In genomic region chr5:116476006-116476405, GRCm38 (mm10) we compare ENCODE assay signal across 11 mouse cellular contexts. TPM values are rescaled to one million over a fixed set of nuclear protein-coding genes. Genes with fewer than 3 reads are reported as not detected.
DNase-seq lines count a peak whose midpoint lies in the region; ATAC-seq and TF ChIP-seq lines count a peak whose summit lies in the region.
"Had no signal": no experiment of that assay in that cellular context is flagged by ENCODE, and none has a peak within 500 bp of the region (broad histone marks: within the 10 kb centered on the region; RNA-seq: fewer than 3 reads in every experiment).

No protein-coding gene starts in this region.

- peak; percentile 70 for TF ChIP-seq CTCF in cerebellum, adult 2 months (IDR thresholded peaks at IDR 0.05; ENCODE audit: borderline replicate concordance, insufficient read depth, low read depth, low read length)
- peak; percentile 78 for TF ChIP-seq CTCF in liver, adult 2 months (IDR thresholded peaks at IDR 0.05; ENCODE audit: low read depth, low read length)

- no peaks in the 10 kb centered on the region for H3K27me3 ChIP-seq in cerebellum, adult 2 months (ENCODE audit: control insufficient read depth, insufficient read depth, low read length)
- H3K27me3 ChIP-seq in liver, adult 2 months (ENCODE audit: control insufficient read depth, insufficient read depth, low read length), result no peaks in the 10 kb centered on the region
- 0 out of 2 replicates have a peak, but pooled peaks cover 2% of the 10 kb centered on the region for H3K27me3 ChIP-seq in liver, embryonic 12.5 days (replicated peaks)
- H3K27me3 ChIP-seq in hindbrain, embryonic 13.5 days, result no peaks in the 10 kb centered on the region
- no peaks in the 10 kb centered on the region for H3K27me3 ChIP-seq in midbrain, embryonic 12.5 days
- H3K27me3 ChIP-seq: CH12.LX; neural tube, embryonic 13.5 days had no signal

- no peaks in the 10 kb centered on the region for H3K9me3 ChIP-seq in liver, embryonic 12.5 days (replicated peaks)
- H3K9me3 ChIP-seq in hindbrain, embryonic 13.5 days, result no peaks in the 10 kb centered on the region
- no peaks in the 10 kb centered on the region for H3K9me3 ChIP-seq in midbrain, embryonic 12.5 days
- H3K9me3 ChIP-seq: heart, embryonic 13.5 days; neural tube, embryonic 13.5 days had no signal

- no peaks in the 10 kb centered on the region for H3K79me2 ChIP-seq in liver, adult 2 months (ENCODE audit: control insufficient read depth, insufficient read depth, low read length)

- no peak overlapping the region for H3K27ac ChIP-seq in cerebellum, adult 2 months (ENCODE audit: insufficient read depth, low read length)
- no peak overlapping the region for H3K27ac ChIP-seq in liver, adult 2 months (replicated peaks; ENCODE audit: insufficient read depth, low read depth, low read length)
- no peak overlapping the region for H3K27ac ChIP-seq in liver, embryonic 12.5 days
- no peak overlapping the region for H3K27ac ChIP-seq in hindbrain, embryonic 13.5 days
- no peak overlapping the region for H3K27ac ChIP-seq in midbrain, embryonic 12.5 days (replicated peaks)
- H3K27ac ChIP-seq: heart, embryonic 13.5 days; neural tube, embryonic 13.5 days had no signal

- no peak for TF ChIP-seq POLR2A in cerebellum, adult 2 months (IDR thresholded peaks at IDR 0.05; ENCODE audit: borderline replicate concordance, insufficient read depth, low read length)
- no peak for TF ChIP-seq POLR2A in liver, adult 2 months (IDR thresholded peaks at IDR 0.05; ENCODE audit: extremely low read depth, insufficient read depth, low read length)

- no peak for ATAC-seq in liver, embryonic 12.5 days
- ATAC-seq in hindbrain, embryonic 13.5 days (ENCODE audit: low FRiP score), result 0 out of 2 replicates have a peak, but pooled peaks have one; percentile 46
- ATAC-seq in midbrain, embryonic 12.5 days (ENCODE audit: low FRiP score, low read depth), result peak; percentile 41; the same call in 1 of the 2 replicates

- H3K4me2 ChIP-seq in liver, embryonic 12.5 days, result no peak overlapping the region
- no peak overlapping the region for H3K4me2 ChIP-seq in hindbrain, embryonic 13.5 days
- H3K4me2 ChIP-seq in midbrain, embryonic 12.5 days (replicated peaks), result no peak overlapping the region
- H3K4me2 ChIP-seq: heart, embryonic 13.5 days; neural tube, embryonic 13.5 days had no signal

- 26% methylated on average over 15 of the region's 15 CpGs for WGBS in cerebellum, adult 2 months
- WGBS in liver, adult 2 months, result 10% methylated on average over 15 of the region's 15 CpGs
- WGBS in liver, embryonic 12.5 days (ENCODE audit: insufficient replicate concordance), result 9% methylated on average over 15 of the region's 15 CpGs
- 17% methylated on average over 15 of the region's 15 CpGs for WGBS in hindbrain, embryonic 13.5 days
- WGBS in midbrain, embryonic 12.5 days, result 11% methylated on average over 15 of the region's 15 CpGs

- no peaks in the 10 kb centered on the region for H3K36me3 ChIP-seq in liver, adult 2 months (ENCODE audit: control insufficient read depth, insufficient read depth, low read length)
- H3K36me3 ChIP-seq in liver, embryonic 12.5 days, result no peaks in the 10 kb centered on the region
- peaks cover 32% of the 10 kb centered on the region for H3K36me3 ChIP-seq in hindbrain, embryonic 13.5 days
- peaks cover 31% of the 10 kb centered on the region for H3K36me3 ChIP-seq in midbrain, embryonic 12.5 days
- H3K36me3 ChIP-seq: heart, embryonic 13.5 days had no signal

- no peak overlapping the region for H3K4me3 ChIP-seq in cerebellum, adult 2 months (replicated peaks; ENCODE audit: insufficient read depth, low read depth, low read length)
- no peak overlapping the region for H3K4me3 ChIP-seq in liver, adult 2 months (ENCODE audit: insufficient read depth, low read depth, low read length)
- no peak overlapping the region for H3K4me3 ChIP-seq in liver, embryonic 12.5 days
- no peak overlapping the region for H3K4me3 ChIP-seq in hindbrain, embryonic 13.5 days
- no peak overlapping the region for H3K4me3 ChIP-seq in midbrain, embryonic 12.5 days
- H3K4me3 ChIP-seq: heart, embryonic 13.5 days; neural tube, embryonic 13.5 days had no signal

- no peak overlapping the region for H3K9ac ChIP-seq in liver, adult 2 months (ENCODE audit: low read depth, low read length)
- H3K9ac ChIP-seq in liver, embryonic 12.5 days, result no peak overlapping the region
- no peak overlapping the region for H3K9ac ChIP-seq in hindbrain, embryonic 13.5 days
- H3K9ac ChIP-seq in midbrain, embryonic 12.5 days (replicated peaks), result no peak overlapping the region
- H3K9ac ChIP-seq: heart, embryonic 13.5 days; neural tube, embryonic 13.5 days had no signal

- DNase-seq in cerebellum, adult 2 months, result peak; percentile 30 to 54
- DNase-seq in cerebellum, adult 11-12 months, result no peak
- no peak for DNase-seq in liver, adult 2 months (ENCODE audit: extremely low read depth, low read depth, low spot score)
- peak; percentile 20 for DNase-seq in c-Kit-positive CD71-negative TER-119-negative erythroid progenitor cells, embryonic 14.5 days (ENCODE audit: low read depth)
- DNase-seq in spleen, postnatal 4 days (ENCODE audit: low spot score in 2 of 2), result no peak

- peaks cover 8% of the 10 kb centered on the region for H3K4me1 ChIP-seq in cerebellum, adult 2 months (ENCODE audit: control insufficient read depth, insufficient read depth, low read length)
- H3K4me1 ChIP-seq in liver, adult 2 months (ENCODE audit: control insufficient read depth, insufficient read depth, low read length), result no peaks in the 10 kb centered on the region
- no peaks in the 10 kb centered on the region for H3K4me1 ChIP-seq in liver, embryonic 12.5 days
- peaks cover 32% of the 10 kb centered on the region for H3K4me1 ChIP-seq in hindbrain, embryonic 13.5 days (replicated peaks)
- peaks cover 9% of the 10 kb centered on the region for H3K4me1 ChIP-seq in midbrain, embryonic 12.5 days
- H3K4me1 ChIP-seq: heart, embryonic 13.5 days had no signal

RNA-seq across cellular contexts. Expression of gene Hspb8, which starts 53.3 kb away (rescaled TPM):
- polyA plus RNA-seq in cerebellum, adult 2 months (2012; rRNA removed), result 29.5 and 32.1 TPM in 2 replicates
- 149 and 164 TPM in 2 replicates for total RNA-seq in liver, adult 2 months (2014; rRNA removed)
- polyA plus RNA-seq in liver, adult 2 months (2012; rRNA removed), result 216 and 232 TPM in 2 replicates
- 1.2 and 1.5 TPM in 2 replicates for polyA plus RNA-seq in liver, embryonic 12.5 days (2016; fragmentation: Nextera tagmentation; extraction: Ambion mirVana)
- polyA plus RNA-seq in hindbrain, embryonic 13.5 days (2015; fragmentation: Nextera tagmentation; extraction: Ambion mirVana), result 5.3 and 6.1 TPM in 2 replicates
- polyA plus RNA-seq in midbrain, embryonic 12.5 days (2016; fragmentation: Nextera tagmentation; extraction: Ambion mirVana), result 5.7 and 6.0 TPM in 2 replicates
- total RNA-seq: CH12.LX had no signal

Comparison
In these comparisons a context has a peak if more than half of its experiments do, and no peak if none do; other contexts are left out.
1. DNase-seq: peak in cerebellum, adult 2 months (2 of 2) and c-Kit-positive CD71-negative TER-119-negative erythroid progenitor cells, embryonic 14.5 days (single experiment); none in cerebellum, adult 11-12 months (single experiment), liver, adult 2 months (single experiment) and spleen, postnatal 4 days (0 of 2).